Mouse (Mus musculus) G1E (cell line): Measurements from ENCODE around the gene Gm11214. TPM values are rescaled to one million over a fixed set of nuclear protein-coding genes. Genes with fewer than 3 reads are reported as not detected.

Experiments
- ATAC-seq: 2 replicates; pipeline ENCODE4 v1.8.0; 2016; ENCODE audit warnings: mild to moderate bottlenecking; ENCODE audit not compliant: insufficient number of reproducible peaks, poor library complexity, low FRiP score, severe bottlenecking; ENCODE audit errors: extremely low read depth
- DNase-seq: peaks from one replicate; pipeline ENCODE4 v3.0.0; 2012; ENCODE audit warnings: low spot score
- H3K27me3 ChIP-seq: 2 replicates; pipeline ENCODE4 v1.6.1; 2012; ENCODE audit warnings: mild to moderate bottlenecking, low read length, inconsistent platforms; ENCODE audit not compliant: insufficient read depth
- H3K36me3 ChIP-seq: replicated peaks from 2 replicates; pipeline ENCODE3; 2012; ENCODE audit warnings: mild to moderate bottlenecking, inconsistent platforms
- H3K4me1 ChIP-seq: 2 replicates; pipeline ENCODE4 v1.6.1; 2012; ENCODE audit warnings: low read depth, low read length, inconsistent platforms, mixed read lengths; ENCODE audit not compliant: insufficient read depth
- H3K4me3 ChIP-seq: 2 replicates; pipeline ENCODE4 v1.5.1; 2012; ENCODE audit warnings: low read depth, mild to moderate bottlenecking, inconsistent platforms, low read length, moderate library complexity, mixed read lengths
- H3K9me3 ChIP-seq: replicated peaks from 2 replicates; pipeline ENCODE4 v1.6.1; 2012; ENCODE audit warnings: inconsistent platforms
- CTCF ChIP-seq: IDR thresholded peaks from 2 replicates; pipeline ENCODE4 v1.5.1; 2012; ENCODE audit warnings: low read depth, low read length, inconsistent platforms, mixed read lengths
- GATA1 ChIP-seq: IDR thresholded peaks from 2 replicates; pipeline ENCODE4 v1.6.1; 2012; ENCODE audit warnings: borderline replicate concordance, low read length, inconsistent platforms, mixed read lengths
- GATA2 ChIP-seq: IDR thresholded peaks from 2 replicates; pipeline ENCODE4 v1.6.1; 2012; ENCODE audit warnings: low read depth, low read length, inconsistent platforms, borderline replicate concordance
- POLR2AphosphoS5 ChIP-seq: IDR thresholded peaks from 2 replicates; pipeline ENCODE4 v1.6.1; 2012; ENCODE audit warnings: low read depth, low read length, inconsistent platforms; ENCODE audit not compliant: insufficient replicate concordance
- TAL1 ChIP-seq: conservative IDR thresholded peaks from 2 replicates; pipeline ENCODE4 v1.6.1; 2012; ENCODE audit warnings: low read depth, low read length, inconsistent platforms, mixed read lengths
- polyA plus RNA-seq: library from polyadenylated mRNA; stranded (reverse); fragments of >175 nt; gene quantifications from 2 replicates; pipeline ENCODE4 v1.2.3, GENCODE M21; 2012
- total RNA-seq, 2 experiments: library from RNA; stranded (forward) in 1 of 2; stranded (reverse) in 1 of 2; fragments of 200-1000 nt in 1 of 2; fragments of >200 nt in 1 of 2; fragmentation: Nextera tagmentation in 1 of 2; gene quantifications; 2 replicates each; pipeline ENCODE4 v1.2.3; 2014 to 2017

The Gm11214 gene
- total and polyA plus RNA-seq, 3 experiments = not detected

GRCm38 (mm10) chr4:63702006-63702704 is 39.0 kb upstream of the Gm11214 start:
- H3K9me3 ChIP-seq = peaks cover 28% of the 10 kb centered on the region
- TF ChIP-seq CTCF = no peak
- no peak for TF ChIP-seq GATA2
- TF ChIP-seq GATA1 = no peak
- no peak for TF ChIP-seq TAL1
- H3K4me3 ChIP-seq = no peak overlapping the region
- H3K27me3 ChIP-seq = no peaks in the 10 kb centered on the region
- no peaks in the 10 kb centered on the region for H3K4me1 ChIP-seq
- H3K36me3 ChIP-seq = no peaks in the 10 kb centered on the region
- ATAC-seq = no peak
- DNase-seq = no peak

- Histone ChIP-seq H3K4me3 (no peak overlapping the region), H3K27me3 (no peaks in the 10 kb centered on the region), H3K9me3 (peaks cover 28% of the 10 kb centered on the region), H3K36me3 (no peaks in the 10 kb centered on the region), H3K4me1 (no peaks in the 10 kb centered on the region)
- DNase-seq = no peak
- TF ChIP-seq TAL1 (no peak), GATA1 (no peak), CTCF (no peak), GATA2 (no peak), POLR2AphosphoS5 (no peak)
- no peak for ATAC-seq
Observed at GRCm38 (mm10) chr4:63699749-63700148, 36.6 kb upstream of the Gm11214 start.

GRCm38 (mm10) chr4:63696921-63697320 is 33.7 kb upstream of the Gm11214 start:
- DNase-seq (no peak), ATAC-seq (no peak)
- no peaks in the 10 kb centered on the region for H3K36me3 ChIP-seq
- no peaks in the 10 kb centered on the region for H3K4me1 ChIP-seq
- peaks cover 37% of the 10 kb centered on the region for H3K9me3 ChIP-seq
- H3K27me3 ChIP-seq = no peaks in the 10 kb centered on the region
- TF ChIP-seq GATA2 (no peak), CTCF (no peak), POLR2AphosphoS5 (no peak), TAL1 (no peak), GATA1 (no peak)
- no peak overlapping the region for H3K4me3 ChIP-seq

- no peak for TF ChIP-seq CTCF
- no peak for TF ChIP-seq GATA2
- no peak for TF ChIP-seq POLR2AphosphoS5
- peaks cover 24% of the 10 kb centered on the region for H3K9me3 ChIP-seq
- DNase-seq = no peak
- ATAC-seq = no peak
- H3K27me3 ChIP-seq = no peaks in the 10 kb centered on the region
- no peaks in the 10 kb centered on the region for H3K36me3 ChIP-seq
- no peaks in the 10 kb centered on the region for H3K4me1 ChIP-seq
- H3K4me3 ChIP-seq = no peak overlapping the region
Observed at GRCm38 (mm10) chr4:63692351-63692750, 29.2 kb upstream of the Gm11214 start.

GRCm38 (mm10) chr4:63687429-63687828 is 24.2 kb upstream of the Gm11214 start:
- Histone ChIP-seq H3K36me3 (no peaks in the 10 kb centered on the region), H3K4me3 (no peak overlapping the region), H3K9me3 (peaks cover 18% of the 10 kb centered on the region), H3K4me1 (no peaks in the 10 kb centered on the region), H3K27me3 (no peaks in the 10 kb centered on the region)
- no peak for ATAC-seq
- DNase-seq = no peak
- no peak for TF ChIP-seq GATA1
- no peak for TF ChIP-seq POLR2AphosphoS5
- no peak for TF ChIP-seq GATA2
- no peak for TF ChIP-seq TAL1

GRCm38 (mm10) chr4:63686157-63686556 is 23.0 kb upstream of the Gm11214 start:
- H3K27me3 ChIP-seq = no peaks in the 10 kb centered on the region
- DNase-seq (no peak), ATAC-seq (no peak)
- H3K4me3 ChIP-seq = no peak overlapping the region
- H3K4me1 ChIP-seq = no peaks in the 10 kb centered on the region
- no peak for TF ChIP-seq CTCF
- TF ChIP-seq POLR2AphosphoS5 = no peak
- no peak for TF ChIP-seq GATA1
- TF ChIP-seq GATA2 = no peak
- TF ChIP-seq TAL1 = no peak
- peaks cover 21% of the 10 kb centered on the region for H3K9me3 ChIP-seq
- no peaks in the 10 kb centered on the region for H3K36me3 ChIP-seq

- DNase-seq (no peak), ATAC-seq (no peak)
- TF ChIP-seq POLR2AphosphoS5 = no peak
- TF ChIP-seq TAL1 = no peak
- no peak for TF ChIP-seq CTCF
- TF ChIP-seq GATA1 = no peak
- TF ChIP-seq GATA2 = no peak
- no peak overlapping the region for H3K4me3 ChIP-seq
- H3K27me3 ChIP-seq = no peaks in the 10 kb centered on the region
- no peaks in the 10 kb centered on the region for H3K4me1 ChIP-seq
- H3K9me3 ChIP-seq = peaks cover 18% of the 10 kb centered on the region
- H3K36me3 ChIP-seq = no peaks in the 10 kb centered on the region
Observed at GRCm38 (mm10) chr4:63685253-63685525, 22.0 kb upstream of the Gm11214 start.
